Mouse (Mus musculus) neural tube, embryonic 13.5 days (tissue): ENCODE results near the gene Clasrp. TPM values are rescaled to one million over a fixed set of nuclear protein-coding genes. Genes with fewer than 3 reads are reported as not detected.
"Not testable (repeated sequence)": the region's sequence is repeated elsewhere in the genome, so short reads cannot be mapped to it uniquely, and the experiment has no call there.

Source experiments
- ATAC-seq: fragments of 200-750 bp; cut with Nextera tagmentation; 2 replicates; pipeline ENCODE4 v1.8.0; 2017; ENCODE audit warnings: low read depth, mild to moderate bottlenecking, moderate TSS enrichment, moderate library complexity
- H3K27ac ChIP-seq: fragments of 300-500 bp; sonication (generic); replicated peaks from 2 replicates; pipeline ENCODE4 v1.5.1; 2015; ENCODE audit warnings: moderate library complexity, mild to moderate bottlenecking, inconsistent platforms
- H3K27me3 ChIP-seq: fragments of 300-500 bp; sonication (generic); 2 replicates; pipeline ENCODE4 v1.6.1; 2015; ENCODE audit warnings: mild to moderate bottlenecking, inconsistent platforms
- H3K36me3 ChIP-seq: fragments of 300-500 bp; sonication (generic); 2 replicates; pipeline ENCODE4 v1.6.1; 2015; ENCODE audit warnings: mild to moderate bottlenecking, inconsistent platforms
- H3K4me1 ChIP-seq: fragments of 300-500 bp; sonication (generic); replicated peaks from 2 replicates; pipeline ENCODE4 v1.6.1; 2015; ENCODE audit warnings: inconsistent platforms
- H3K4me2 ChIP-seq: fragments of 300-500 bp; sonication (generic); 2 replicates; pipeline ENCODE4 v1.6.1; 2015; ENCODE audit warnings: inconsistent platforms, mild to moderate bottlenecking, moderate library complexity
- H3K4me3 ChIP-seq: fragments of 300-500 bp; sonication (generic); 2 replicates; pipeline ENCODE4 v1.5.1; 2015; ENCODE audit warnings: mild to moderate bottlenecking, inconsistent platforms
- H3K9ac ChIP-seq: fragments of 300-500 bp; sonication (generic); 2 replicates; pipeline ENCODE4 v1.6.1; 2015; ENCODE audit warnings: moderate library complexity, mild to moderate bottlenecking, inconsistent platforms
- H3K9me3 ChIP-seq: fragments of 300-500 bp; sonication (generic); 2 replicates; pipeline ENCODE4 v1.6.1; 2016; ENCODE audit warnings: inconsistent platforms
- WGBS: fragments of 180-500 bp; shearing (Covaris S2); methylation state at CpG from one replicate; pipeline ENCODE4 v1.1.7; 2015; 5-methylcytosine and 5-hydroxymethylcytosine counted together
- polyA plus RNA-seq: library from polyadenylated mRNA; unstranded; fragments of >200 nt; fragmentation: Nextera tagmentation; extraction: Ambion mirVana; gene quantifications from 2 replicates; pipeline ENCODE4 v1.2.1, GENCODE M21; 2015

The Clasrp gene
- polyA plus RNA-seq, 1 experiment from 2014 or later: 61.6 TPM

- not testable (repeated sequence) for H3K9me3 ChIP-seq, H3K9ac ChIP-seq, ATAC-seq, H3K27me3 ChIP-seq
- WGBS: 58% methylated on average over 10 of the region's 10 CpGs
- Histone ChIP-seq H3K4me1 (peaks cover 37% of the 10 kb centered on the region), H3K36me3 (peaks cover 25% of the 10 kb centered on the region), H3K4me2 (peak overlapping the region; percentile 98), H3K4me3 (peak overlapping the region; percentile 98), H3K27ac (peak overlapping the region; percentile 82)
These were observed 424 bp upstream of the Clasrp start for GRCm38 (mm10) chr7:19604606-19605214.

- Histone ChIP-seq H3K4me3 (peak overlapping the region; percentile 98), H3K27ac (no peak overlapping the region), H3K9me3 (no peaks in the 10 kb centered on the region), H3K27me3 (no peaks in the 10 kb centered on the region), H3K36me3 (peaks cover 42% of the 10 kb centered on the region), H3K4me1 (peaks cover 49% of the 10 kb centered on the region), H3K4me2 (peak overlapping the region; percentile 98), H3K9ac (peak overlapping the region; percentile 99)
- ATAC-seq: no peak
- 85% methylated on average over 12 of the region's 12 CpGs for WGBS
These were observed 1.2 kb downstream of the Clasrp start for GRCm38 (mm10) chr7:19603055-19603454.

DNA sequence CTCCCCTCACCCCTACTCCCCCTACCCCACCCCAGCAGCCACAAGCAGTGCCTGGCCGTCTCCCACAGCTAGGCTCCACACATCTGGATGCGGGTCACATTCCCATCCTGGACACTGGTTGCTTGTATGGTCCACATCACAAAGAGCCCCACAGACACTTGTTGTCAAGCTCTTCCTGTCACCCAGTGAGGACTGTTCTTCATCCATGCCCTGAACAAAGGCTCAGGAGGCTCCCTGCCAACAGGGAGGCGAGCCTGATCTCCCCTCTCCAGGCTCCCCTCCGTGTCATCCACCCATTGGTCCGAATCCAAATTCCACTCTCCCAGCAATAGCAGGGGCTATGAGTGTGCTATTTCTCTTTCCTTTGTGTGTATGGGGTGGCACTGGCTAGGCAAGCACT, 3.7 kb downstream of the Clasrp start:
- ATAC-seq: peak; percentile 63
- Histone ChIP-seq H3K4me1 (peaks cover 50% of the 10 kb centered on the region), H3K4me3 (no peak overlapping the region), H3K9me3 (no peaks in the 10 kb centered on the region), H3K9ac (no peak overlapping the region), H3K4me2 (no peak overlapping the region), H3K27ac (peak overlapping the region; percentile 64), H3K27me3 (no peaks in the 10 kb centered on the region), H3K36me3 (peaks cover 62% of the 10 kb centered on the region)
- 51% methylated on average over 5 of the region's 5 CpGs for WGBS

DNA sequence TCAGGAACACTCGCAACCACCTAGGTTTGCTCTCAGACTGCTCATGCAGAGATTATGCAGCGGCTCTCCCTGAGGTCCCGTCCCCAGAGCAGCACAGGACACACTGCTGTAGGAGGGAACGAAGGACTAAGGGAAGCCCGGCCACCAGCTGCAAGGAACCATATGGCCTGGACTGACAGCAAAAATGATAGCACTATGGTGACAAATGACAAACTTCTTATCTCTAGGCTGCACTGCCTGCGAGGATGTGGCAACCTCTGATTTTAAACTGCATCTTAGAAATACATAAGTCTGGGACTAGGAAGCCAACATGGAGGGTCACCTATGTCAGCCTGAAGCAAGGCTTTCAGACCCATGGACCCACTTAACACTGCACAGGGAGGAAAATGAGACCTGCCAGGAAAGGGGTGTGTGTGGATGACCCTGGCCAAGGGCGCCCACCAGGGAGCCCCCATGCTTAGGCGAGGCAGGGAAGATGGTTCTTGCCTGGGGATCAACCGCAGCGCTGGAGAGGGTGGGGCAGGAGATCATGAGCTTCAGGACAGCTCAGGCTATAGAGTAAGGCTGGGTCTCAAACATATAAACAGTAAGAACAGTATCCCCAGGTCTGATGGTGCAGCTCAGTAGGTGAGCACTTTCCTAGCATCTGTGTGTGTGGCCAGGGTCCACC, 11.1 kb downstream of the Clasrp start:
- Histone ChIP-seq H3K4me2 (no peak overlapping the region), H3K4me1 (0 out of 2 replicates have a peak, but pooled peaks cover 3% of the 10 kb centered on the region), H3K27me3 (no peaks in the 10 kb centered on the region), H3K4me3 (no peak overlapping the region), H3K36me3 (peaks cover 94% of the 10 kb centered on the region), H3K27ac (no peak overlapping the region), H3K9ac (no peak overlapping the region; the same call in 1 of the 2 replicates), H3K9me3 (no peaks in the 10 kb centered on the region)
- 90% methylated on average over 10 of the region's 10 CpGs for WGBS
- no peak for ATAC-seq

- Histone ChIP-seq H3K36me3 (peaks cover 99% of the 10 kb centered on the region), H3K4me3 (no peak overlapping the region), H3K4me2 (no peak overlapping the region), H3K27ac (no peak overlapping the region), H3K27me3 (no peaks in the 10 kb centered on the region), H3K4me1 (no peaks in the 10 kb centered on the region), H3K9ac (no peak overlapping the region), H3K9me3 (no peaks in the 10 kb centered on the region)
- peak; percentile 19; the same call in 1 of the 2 replicates for ATAC-seq
- 64% methylated on average over 3 of the region's 3 CpGs for WGBS
These were observed 14.4 kb downstream of the Clasrp start for GRCm38 (mm10) chr7:19589917-19590316.

- 59% methylated on average over 3 of the region's 3 CpGs for WGBS
- Histone ChIP-seq H3K4me1 (no peaks in the 10 kb centered on the region), H3K9ac (no peak overlapping the region), H3K4me3 (no peak overlapping the region), H3K9me3 (no peaks in the 10 kb centered on the region), H3K27ac (no peak overlapping the region), H3K36me3 (peaks cover 100% of the 10 kb centered on the region), H3K27me3 (no peaks in the 10 kb centered on the region), H3K4me2 (no peak overlapping the region)
- no peak for ATAC-seq
These were observed 15.1 kb downstream of the Clasrp start for GRCm38 (mm10) chr7:19589207-19589606.

- H3K4me3 ChIP-seq: no peak overlapping the region
- WGBS: 69% methylated on average over 46 of the region's 46 CpGs
- H3K27me3 ChIP-seq: no peaks in the 10 kb centered on the region
- no peak overlapping the region for H3K4me2 ChIP-seq
- ATAC-seq: no peak
- H3K9ac ChIP-seq: no peak overlapping the region
- no peaks in the 10 kb centered on the region for H3K9me3 ChIP-seq
- peaks cover 99% of the 10 kb centered on the region for H3K36me3 ChIP-seq
- H3K4me1 ChIP-seq: no peaks in the 10 kb centered on the region
- H3K27ac ChIP-seq: no peak overlapping the region
These were observed 18.0 kb downstream of the Clasrp start for GRCm38 (mm10) chr7:19586269-19586668.

- no peak overlapping the region for H3K27ac ChIP-seq
- no peaks in the 10 kb centered on the region for H3K9me3 ChIP-seq
- H3K36me3 ChIP-seq: peaks cover 63% of the 10 kb centered on the region
- H3K4me1 ChIP-seq: peaks cover 12% of the 10 kb centered on the region
- ATAC-seq: no peak
- no peak overlapping the region for H3K4me2 ChIP-seq
- no peak overlapping the region for H3K4me3 ChIP-seq
- peaks cover 49% of the 10 kb centered on the region for H3K27me3 ChIP-seq
- WGBS: 91% methylated on average over 8 of the region's 8 CpGs
- H3K9ac ChIP-seq: no peak overlapping the region
These were observed 23.7 kb downstream of the Clasrp start for GRCm38 (mm10) chr7:19580634-19581033.

GRCm38 (mm10) chr7:19579751-19580150, 24.5 kb downstream of the Clasrp start:
- no peak overlapping the region for H3K4me3 ChIP-seq
- H3K36me3 ChIP-seq: peaks cover 54% of the 10 kb centered on the region
- H3K4me1 ChIP-seq: peaks cover 12% of the 10 kb centered on the region
- H3K27ac ChIP-seq: no peak overlapping the region
- H3K27me3 ChIP-seq: peaks cover 58% of the 10 kb centered on the region
- 85% methylated on average over 10 of the region's 10 CpGs for whole genome bisulfite sequencing
- no peaks in the 10 kb centered on the region for H3K9me3 ChIP-seq
- ATAC-seq: no peak
- H3K9ac ChIP-seq: no peak overlapping the region
- no peak overlapping the region for H3K4me2 ChIP-seq

- no peak overlapping the region for H3K4me3 ChIP-seq
- no peak for ATAC-seq
- 64% methylated on average over 4 of the region's 4 CpGs for WGBS
These were observed 25.9 kb downstream of the Clasrp start for GRCm38 (mm10) chr7:19578436-19578835.

GRCm38 (mm10) chr7:19577877-19578414, 26.3 kb downstream of the Clasrp start:
- no peak overlapping the region for H3K9ac ChIP-seq
- no peak for ATAC-seq
- peaks cover 61% of the 10 kb centered on the region for H3K27me3 ChIP-seq
- peak overlapping the region; percentile 54 for H3K4me2 ChIP-seq
- 13% methylated on average over 10 of the region's 10 CpGs for WGBS
- H3K9me3 ChIP-seq: no peaks in the 10 kb centered on the region
- peaks cover 21% of the 10 kb centered on the region for H3K4me1 ChIP-seq
- peak overlapping the region; percentile 29 for H3K4me3 ChIP-seq
- H3K36me3 ChIP-seq: peaks cover 36% of the 10 kb centered on the region
- no peak overlapping the region for H3K27ac ChIP-seq

More at GRCm38 (mm10) chr7:19578436-19578835, 25.9 kb downstream of the Clasrp start:
- H3K9ac ChIP-seq: no peak overlapping the region
- H3K27ac ChIP-seq: no peak overlapping the region
- no peaks in the 10 kb centered on the region for H3K9me3 ChIP-seq
- peaks cover 41% of the 10 kb centered on the region for H3K36me3 ChIP-seq
- H3K4me2 ChIP-seq: no peak overlapping the region
- H3K4me1 ChIP-seq: peaks cover 21% of the 10 kb centered on the region
- peaks cover 61% of the 10 kb centered on the region for H3K27me3 ChIP-seq

- Histone ChIP-seq H3K36me3 (peaks cover 30% of the 10 kb centered on the region), H3K4me3 (peak within 1 kb of the TSS; percentile 29), H3K27me3 (peaks cover 61% of the 10 kb centered on the region), H3K27ac (no peak within 1 kb of the TSS), H3K4me1 (peaks cover 27% of the 10 kb centered on the region), H3K4me2 (peak within 1 kb of the TSS; percentile 54), H3K9me3 (no peaks in the 10 kb centered on the region), H3K9ac (peak within 1 kb of the TSS; percentile 52)
- WGBS: under 1% methylated on average over 56 of the region's 56 CpGs
- ATAC-seq: no peak
These were observed 27.0 kb downstream of the Clasrp start, which contains the start of the genes Zfp296 and Gemin7 for GRCm38 (mm10) chr7:19577141-19577852. Gene Zfp296 (plus strand): TSS chr7:19577287. Gene Gemin7 (minus strand): TSS chr7:19577595.
